Mouse (Mus musculus) heart, embryonic 10.5 days (tissue): ENCODE measurements at regions not wholly inside any gene's neighbourhood (a gene's known extent, or its start where the extent isn't known, plus 50 kb on each side); places are given as distances from the start of the nearest gene placed in this dataset.
"Not testable (repeated sequence)": the region's sequence is repeated elsewhere in the genome, so short reads cannot be mapped to it uniquely, and the experiment has no call there.

Experiments used
- DNase-seq: peaks from one replicate; pipeline ENCODE4 v3.0.0-alpha.2; 2017; ENCODE audit warnings: low spot score
- H3K27ac ChIP-seq: fragments of 300-500 bp; sonication (generic); 2 replicates; pipeline ENCODE4 v1.5.1; 2016; ENCODE audit warnings: mild to moderate bottlenecking
- H3K27me3 ChIP-seq: fragments of 300-500 bp; sonication (generic); 2 replicates; pipeline ENCODE4 v1.6.1; 2016; ENCODE audit warnings: mild to moderate bottlenecking; ENCODE audit not compliant: poor library complexity, insufficient read depth, severe bottlenecking
- H3K36me3 ChIP-seq: fragments of 300-500 bp; sonication (generic); 2 replicates; pipeline ENCODE4 v1.6.1; 2016; ENCODE audit warnings: mild to moderate bottlenecking, moderate library complexity
- H3K4me1 ChIP-seq: fragments of 300-500 bp; sonication (generic); 2 replicates; pipeline ENCODE4 v1.6.1; 2016; ENCODE audit warnings: mild to moderate bottlenecking
- H3K4me3 ChIP-seq: fragments of 300-500 bp; sonication (generic); 2 replicates; pipeline ENCODE4 v1.5.1; 2016; ENCODE audit warnings: mild to moderate bottlenecking, moderate library complexity
- H3K9me3 ChIP-seq: fragments of 300-500 bp; sonication (generic); 2 replicates; pipeline ENCODE4 v1.6.1; 2016; ENCODE audit warnings: mild to moderate bottlenecking, moderate library complexity
- WGBS: fragments of 180-500 bp; shearing (Covaris S2); methylation state at CpG from one replicate; pipeline ENCODE4 v1.1.7; 2016; 5-methylcytosine and 5-hydroxymethylcytosine counted together

GRCm38 (mm10) chr12:8070788-8071187 lies 93.3 kb downstream of the Apob start:
- WGBS = 85% methylated on average over 6 of the region's 6 CpGs
- Histone ChIP-seq H3K4me3 (no peak overlapping the region), H3K27me3 (no peaks in the 10 kb centered on the region), H3K4me1 (no peaks in the 10 kb centered on the region), H3K27ac (no peak overlapping the region), H3K9me3 (no peaks in the 10 kb centered on the region), H3K36me3 (no peaks in the 10 kb centered on the region)
- no peak for DNase-seq

GRCm38 (mm10) chr12:8071286-8071685 lies 93.8 kb downstream of the Apob start:
- DNase-seq = no peak
- no peaks in the 10 kb centered on the region for H3K4me1 ChIP-seq
- no peaks in the 10 kb centered on the region for H3K27me3 ChIP-seq
- no peaks in the 10 kb centered on the region for H3K9me3 ChIP-seq
- no peak overlapping the region for H3K4me3 ChIP-seq
- WGBS = 71% methylated on average over 4 of the region's 4 CpGs
- H3K36me3 ChIP-seq = no peaks in the 10 kb centered on the region
- no peak overlapping the region for H3K27ac ChIP-seq

- H3K36me3 ChIP-seq = no peaks in the 10 kb centered on the region
- peaks cover 8% of the 10 kb centered on the region; the same call in 1 of the 2 replicates for H3K4me1 ChIP-seq
- DNase-seq = no peak
- no peaks in the 10 kb centered on the region for H3K27me3 ChIP-seq
- H3K4me3 ChIP-seq = no peak overlapping the region
- H3K9me3 ChIP-seq = no peaks in the 10 kb centered on the region
- no peak overlapping the region for H3K27ac ChIP-seq
These were observed 98.6 kb downstream of the Apob start for GRCm38 (mm10) chr12:8076010-8076540.

GRCm38 (mm10) chr12:8077346-8077745 lies 99.9 kb downstream of the Apob start:
- Histone ChIP-seq H3K9me3 (no peaks in the 10 kb centered on the region), H3K36me3 (no peaks in the 10 kb centered on the region), H3K27me3 (no peaks in the 10 kb centered on the region), H3K4me3 (no peak overlapping the region), H3K4me1 (peaks cover 8% of the 10 kb centered on the region; the same call in 1 of the 2 replicates), H3K27ac (no peak overlapping the region)
- 84% methylated on average over 4 of the region's 4 CpGs for WGBS
- DNase-seq = no peak

- no peaks in the 10 kb centered on the region for H3K27me3 ChIP-seq
- no peak overlapping the region for H3K4me3 ChIP-seq
- DNase-seq = no peak
- H3K4me1 ChIP-seq = peaks cover 8% of the 10 kb centered on the region; the same call in 1 of the 2 replicates
- H3K27ac ChIP-seq = no peak overlapping the region
- no peaks in the 10 kb centered on the region for H3K9me3 ChIP-seq
- no peaks in the 10 kb centered on the region for H3K36me3 ChIP-seq
- WGBS = 81% methylated on average over 3 of the region's 3 CpGs
These were observed 100.6 kb downstream of the Apob start for GRCm38 (mm10) chr12:8078046-8078445.

GRCm38 (mm10) chr12:8082688-8083661 lies 105.5 kb downstream of the Apob start:
- no peak for DNase-seq
- H3K4me3 ChIP-seq = no peak overlapping the region
- WGBS = 72% methylated on average over 8 of the region's 8 CpGs

GRCm38 (mm10) chr12:8087958-8088357 lies 110.5 kb downstream of the Apob start:
- H3K4me1 ChIP-seq = no peaks in the 10 kb centered on the region
- H3K9me3 ChIP-seq = no peaks in the 10 kb centered on the region
- no peak for DNase-seq
- 76% methylated on average over 1 of the region's 3 CpGs for WGBS
- no peak overlapping the region for H3K4me3 ChIP-seq
- H3K27me3 ChIP-seq = no peaks in the 10 kb centered on the region
- H3K36me3 ChIP-seq = no peaks in the 10 kb centered on the region
- no peak overlapping the region for H3K27ac ChIP-seq

More at GRCm38 (mm10) chr12:8082688-8083661, 105.5 kb downstream of the Apob start:
- no peaks in the 10 kb centered on the region for H3K4me1 ChIP-seq
- H3K27ac ChIP-seq = no peak overlapping the region
- H3K27me3 ChIP-seq = no peaks in the 10 kb centered on the region
- no peaks in the 10 kb centered on the region for H3K36me3 ChIP-seq
- no peaks in the 10 kb centered on the region for H3K9me3 ChIP-seq

- H3K27ac ChIP-seq = no peak overlapping the region
- DNase-seq = no peak
- no peaks in the 10 kb centered on the region for H3K36me3 ChIP-seq
- H3K9me3 ChIP-seq = no peaks in the 10 kb centered on the region
- 73% methylated on average over 8 of the region's 8 CpGs for WGBS
- no peaks in the 10 kb centered on the region for H3K4me1 ChIP-seq
- no peak overlapping the region for H3K4me3 ChIP-seq
- H3K27me3 ChIP-seq = no peaks in the 10 kb centered on the region
These were observed 112.2 kb downstream of the Apob start for GRCm38 (mm10) chr12:8089423-8090278.

- no peaks in the 10 kb centered on the region for H3K4me1 ChIP-seq
- H3K27me3 ChIP-seq = no peaks in the 10 kb centered on the region
- no peaks in the 10 kb centered on the region for H3K9me3 ChIP-seq
- 47% methylated on average over 2 of the region's 2 CpGs for WGBS
- no peak overlapping the region for H3K27ac ChIP-seq
- H3K36me3 ChIP-seq = no peaks in the 10 kb centered on the region
- H3K4me3 ChIP-seq = no peak overlapping the region
- DNase-seq = no peak
These were observed 112.8 kb downstream of the Apob start for GRCm38 (mm10) chr12:8090279-8090626.

GRCm38 (mm10) chr12:8093437-8093836 lies 114.5 kb upstream of the Ldah start:
- Histone ChIP-seq H3K27me3 (no peaks in the 10 kb centered on the region), H3K4me3 (no peak overlapping the region), H3K36me3 (no peaks in the 10 kb centered on the region), H3K9me3 (no peaks in the 10 kb centered on the region), H3K27ac (no peak overlapping the region), H3K4me1 (no peaks in the 10 kb centered on the region)
- DNase-seq = no peak
- WGBS = 78% methylated on average over 1 of the region's 1 CpGs

- no peak overlapping the region for H3K27ac ChIP-seq
- no peak for DNase-seq
- H3K9me3 ChIP-seq = no peaks in the 10 kb centered on the region
- WGBS = 47% methylated on average over 2 of the region's 2 CpGs
- H3K4me3 ChIP-seq = no peak overlapping the region
- H3K4me1 ChIP-seq = peaks cover 14% of the 10 kb centered on the region
- no peaks in the 10 kb centered on the region for H3K27me3 ChIP-seq
- no peaks in the 10 kb centered on the region for H3K36me3 ChIP-seq
These were observed 112.0 kb upstream of the Ldah start for GRCm38 (mm10) chr12:8095946-8096345.

- not testable (repeated sequence) for H3K27ac ChIP-seq, H3K4me3 ChIP-seq, H3K27me3 ChIP-seq, H3K36me3 ChIP-seq, DNase-seq, H3K9me3 ChIP-seq
- WGBS = 29% methylated on average over 2 of the region's 2 CpGs
- peaks cover 14% of the 10 kb centered on the region for H3K4me1 ChIP-seq
These were observed 109.5 kb upstream of the Ldah start for GRCm38 (mm10) chr12:8098395-8098794.

- H3K27me3 ChIP-seq = no peaks in the 10 kb centered on the region
- no peak overlapping the region for H3K27ac ChIP-seq
- 47% methylated on average over 2 of the region's 2 CpGs for WGBS
- H3K36me3 ChIP-seq = no peaks in the 10 kb centered on the region
- H3K4me3 ChIP-seq = no peak overlapping the region
- DNase-seq = no peak
- peaks cover 14% of the 10 kb centered on the region for H3K4me1 ChIP-seq
- H3K9me3 ChIP-seq = no peaks in the 10 kb centered on the region
These were observed 108.8 kb upstream of the Ldah start for GRCm38 (mm10) chr12:8099114-8099513.
